Comparison of ENCODE assay signal across 8 mouse cellular contexts in genomic region chr7:16844696-16845071, GRCm38 (mm10). TPM values are rescaled to one million over a fixed set of nuclear protein-coding genes. Genes with fewer than 3 reads are reported as not detected.
DNase-seq lines count a peak whose midpoint lies in the region; ATAC-seq and TF ChIP-seq lines count a peak whose summit lies in the region.

No protein-coding gene starts in this region.

- 70% methylated on average over 3 of the region's 3 CpGs for WGBS in forebrain, embryonic 13.5 days
- 50% methylated on average over 3 of the region's 3 CpGs for WGBS in intestine, postnatal 0 days
- WGBS in midbrain, embryonic 14.5 days, result 60% methylated on average over 3 of the region's 3 CpGs

- no peak overlapping the region for H3K27ac ChIP-seq in forebrain, embryonic 13.5 days
- peak overlapping the region; percentile 76 for H3K27ac ChIP-seq in intestine, postnatal 0 days (ENCODE audit: low read depth, low read length)
- H3K27ac ChIP-seq in midbrain, embryonic 14.5 days (replicated peaks; ENCODE audit: low read depth, low read length), result no peak overlapping the region

- peaks cover 31% of the 10 kb centered on the region for H3K4me1 ChIP-seq in forebrain, embryonic 13.5 days
- H3K4me1 ChIP-seq in intestine, postnatal 0 days (replicated peaks; ENCODE audit: control insufficient read depth, insufficient read depth, low read length), result no peaks in the 10 kb centered on the region
- peaks cover 12% of the 10 kb centered on the region for H3K4me1 ChIP-seq in midbrain, embryonic 14.5 days (ENCODE audit: control insufficient read depth, insufficient read depth, low read length)

- no peak for TF ChIP-seq CTCF in intestine, postnatal 0 days (IDR thresholded peaks at IDR 0.05; ENCODE audit: low read depth)

- H3K36me3 ChIP-seq in forebrain, embryonic 13.5 days (ENCODE audit: poor library complexity, severe bottlenecking), result peaks cover 38% of the 10 kb centered on the region
- peaks cover 26% of the 10 kb centered on the region for H3K36me3 ChIP-seq in intestine, postnatal 0 days (ENCODE audit: control insufficient read depth, insufficient read depth)
- peaks cover 29% of the 10 kb centered on the region for H3K36me3 ChIP-seq in midbrain, embryonic 14.5 days (ENCODE audit: control insufficient read depth, insufficient read depth, low read length)

- peak overlapping the region; percentile 43 for H3K9ac ChIP-seq in forebrain, embryonic 13.5 days
- peak overlapping the region; percentile 52 for H3K9ac ChIP-seq in intestine, postnatal 0 days (ENCODE audit: low read depth, low read length)
- H3K9ac ChIP-seq in midbrain, embryonic 14.5 days (replicated peaks; ENCODE audit: low read length), result no peak overlapping the region

- no peak for ATAC-seq in forebrain, embryonic 13.5 days
- ATAC-seq in intestine, postnatal 0 days, result no peak
- no peak for ATAC-seq in midbrain, embryonic 14.5 days (ENCODE audit: low FRiP score, low TSS enrichment)

- peak; percentile 21 for DNase-seq in kidney, adult 9 months
- DNase-seq in kidney, postnatal 10 days, result no peak
- no peak for DNase-seq in midbrain, embryonic 14.5 days
- DNase-seq in embryo, embryonic 11 days, result no peak
- no peak for DNase-seq in natural killer cell, adult 2 months (ENCODE audit: low spot score in 2 of 2)
- DNase-seq in gastrocnemius, postnatal 25 days, result no peak

- H3K9me3 ChIP-seq in forebrain, embryonic 13.5 days (replicated peaks), result no peaks in the 10 kb centered on the region
- H3K9me3 ChIP-seq in intestine, postnatal 0 days (ENCODE audit: control insufficient read depth), result no peaks in the 10 kb centered on the region
- no peaks in the 10 kb centered on the region for H3K9me3 ChIP-seq in midbrain, embryonic 14.5 days (ENCODE audit: control insufficient read depth, low read length)

- no peak overlapping the region for H3K4me3 ChIP-seq in forebrain, embryonic 13.5 days
- peak overlapping the region; percentile 76 for H3K4me3 ChIP-seq in intestine, postnatal 0 days (ENCODE audit: low read depth, low read length)
- H3K4me3 ChIP-seq in midbrain, embryonic 14.5 days (replicated peaks; ENCODE audit: low read depth, low read length), result 0 out of 2 replicates have a peak overlapping the region, but pooled peaks have one; percentile 53

- peak overlapping the region; percentile 98 for H3K4me2 ChIP-seq in forebrain, embryonic 13.5 days
- H3K4me2 ChIP-seq in intestine, postnatal 0 days (replicated peaks; ENCODE audit: low read depth), result peak overlapping the region; percentile 84
- peak overlapping the region; percentile 96; the same call in 1 of the 2 replicates for H3K4me2 ChIP-seq in midbrain, embryonic 14.5 days (ENCODE audit: low read length)

- no peaks in the 10 kb centered on the region for H3K27me3 ChIP-seq in forebrain, embryonic 13.5 days
- H3K27me3 ChIP-seq in intestine, postnatal 0 days (replicated peaks; ENCODE audit: control insufficient read depth, insufficient read depth, low read length), result no peaks in the 10 kb centered on the region
- H3K27me3 ChIP-seq in midbrain, embryonic 14.5 days (ENCODE audit: control insufficient read depth, insufficient read depth, low read length), result no peaks in the 10 kb centered on the region

RNA-seq across cellular contexts. Expression of gene Prkd2, which starts 2.0 kb away (rescaled TPM):
- polyA plus RNA-seq in forebrain, embryonic 13.5 days (2015; fragmentation: Nextera tagmentation; extraction: Ambion mirVana), result 7.7 and 8.3 TPM in 2 replicates
- polyA plus RNA-seq in intestine, postnatal 0 days (2015; fragmentation: Nextera tagmentation; extraction: Ambion mirVana), result 9.2 and 11.2 TPM in 2 replicates
- polyA plus RNA-seq in midbrain, embryonic 14.5 days (2014; fragmentation: Nextera tagmentation; extraction: Ambion mirVana), result 4.4 and 5.7 TPM in 2 replicates
- 1 to 10 TPM; 5.0 to 5.3 TPM for total RNA-seq in gastrocnemius, postnatal 25 days (2021)

RNA-seq across cellular contexts. Expression of gene Fkrp, which starts 28.2 kb away (rescaled TPM):
- polyA plus RNA-seq in forebrain, embryonic 13.5 days (2015; fragmentation: Nextera tagmentation; extraction: Ambion mirVana), result 24.0 and 28.0 TPM in 2 replicates
- 12.3 and 12.7 TPM in 2 replicates for polyA plus RNA-seq in intestine, postnatal 0 days (2015; fragmentation: Nextera tagmentation; extraction: Ambion mirVana)
- polyA plus RNA-seq in midbrain, embryonic 14.5 days (2014; fragmentation: Nextera tagmentation; extraction: Ambion mirVana), result 38.5 and 48.7 TPM in 2 replicates
- 10 to 100 TPM; 35.7 to 42.3 TPM for total RNA-seq in gastrocnemius, postnatal 25 days (2021)

RNA-seq across cellular contexts. Expression of gene Strn4, which starts 29.0 kb away (rescaled TPM):
- polyA plus RNA-seq in forebrain, embryonic 13.5 days (2015; fragmentation: Nextera tagmentation; extraction: Ambion mirVana), result 147 and 164 TPM in 2 replicates
- 33.7 and 35.8 TPM in 2 replicates for polyA plus RNA-seq in intestine, postnatal 0 days (2015; fragmentation: Nextera tagmentation; extraction: Ambion mirVana)
- polyA plus RNA-seq in midbrain, embryonic 14.5 days (2014; fragmentation: Nextera tagmentation; extraction: Ambion mirVana), result 213 and 219 TPM in 2 replicates
- total RNA-seq in gastrocnemius, postnatal 25 days (2021), result 10 to 100 TPM; 13.2 to 22.4 TPM

RNA-seq across cellular contexts. Expression of gene Dact3, which starts 30.4 kb away (rescaled TPM):
- 2.0 and 2.3 TPM in 2 replicates for polyA plus RNA-seq in forebrain, embryonic 13.5 days (2015; fragmentation: Nextera tagmentation; extraction: Ambion mirVana)
- polyA plus RNA-seq in intestine, postnatal 0 days (2015; fragmentation: Nextera tagmentation; extraction: Ambion mirVana), result 3.4 and 3.7 TPM in 2 replicates
- 4.9 and 6.2 TPM in 2 replicates for polyA plus RNA-seq in midbrain, embryonic 14.5 days (2014; fragmentation: Nextera tagmentation; extraction: Ambion mirVana)
- total RNA-seq in gastrocnemius, postnatal 25 days (2021), result 1 to 10 TPM; 1.9 to 2.3 TPM

RNA-seq across cellular contexts. Expression of gene Gng8, which starts 46.9 kb away (rescaled TPM):
- 9.2 and 18.2 TPM in 2 replicates for polyA plus RNA-seq in forebrain, embryonic 13.5 days (2015; fragmentation: Nextera tagmentation; extraction: Ambion mirVana)
- 4.7 and 5.3 TPM in 2 replicates for polyA plus RNA-seq in intestine, postnatal 0 days (2015; fragmentation: Nextera tagmentation; extraction: Ambion mirVana)
- 11.7 and 17.2 TPM in 2 replicates for polyA plus RNA-seq in midbrain, embryonic 14.5 days (2014; fragmentation: Nextera tagmentation; extraction: Ambion mirVana)
- total RNA-seq in gastrocnemius, postnatal 25 days (2021), result not detected
